Mouse (Mus musculus): ENCODE data around the gene Gart.

DNA sequence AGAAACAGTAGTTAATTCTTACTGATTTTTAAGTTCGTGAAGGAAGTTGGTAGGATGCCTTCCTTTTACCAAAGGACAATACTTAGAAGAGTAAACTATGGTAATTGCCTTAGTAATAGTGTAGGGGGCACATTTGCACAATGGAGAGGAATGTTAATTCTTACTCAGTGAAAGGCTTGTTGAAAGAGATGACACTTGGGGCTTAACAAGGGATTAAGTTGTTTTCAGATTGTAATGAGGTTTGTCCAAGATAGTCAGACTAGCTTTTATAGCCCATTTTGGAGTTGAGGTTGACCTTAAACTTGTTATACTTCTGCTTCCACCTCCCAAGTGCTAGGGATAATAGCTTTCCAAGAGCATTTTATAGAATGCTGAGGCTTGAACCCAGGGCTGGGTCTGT lies 14.6 kb upstream of the Gart start:
- TF ChIP-seq GATA1 (IDR thresholded peaks at IDR 0.05; ENCODE audit: low read length): no peak
- no peak for TF ChIP-seq TAL1 (IDR thresholded peaks at IDR 0.05; ENCODE audit: low read length)

Data from erythroblast, embryonic 14.5 days (primary cell).